Mouse (Mus musculus) thymus, postnatal 25 days (tissue): ENCODE data around the gene Nln.

ENCODE experiments used
- DNase-seq: peaks from one replicate; pipeline ENCODE4 v3.0.0; 2022

Nln gene

DNA sequence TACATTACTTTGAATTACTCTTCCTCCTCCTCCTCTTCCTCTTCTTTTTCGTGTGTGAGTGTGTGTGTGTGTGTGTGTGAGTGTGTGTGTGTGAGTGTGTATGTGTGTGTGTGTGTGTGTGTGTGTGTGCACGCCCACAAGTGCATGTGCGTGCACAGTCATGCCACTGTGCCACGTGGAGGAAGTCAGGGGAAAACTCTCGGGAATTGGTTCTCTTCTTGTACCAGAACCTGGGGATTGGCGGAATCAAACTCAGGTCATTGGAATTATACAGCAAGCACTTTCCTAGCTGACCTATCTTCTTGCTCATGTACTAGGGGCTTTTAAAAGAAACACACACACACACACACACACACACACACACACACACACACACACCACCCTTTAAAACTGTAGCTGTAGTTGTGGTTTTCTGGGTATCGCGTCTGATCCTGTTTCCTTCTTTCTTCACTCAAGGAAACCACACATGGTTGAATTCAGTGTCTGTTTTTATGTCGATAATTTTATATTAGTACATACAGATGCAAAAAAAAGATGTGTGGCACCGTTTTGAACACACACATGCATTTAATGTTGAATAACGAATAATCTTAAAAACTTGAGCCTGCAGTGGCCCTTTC is 97.1 kb downstream of the Nln start:
- no peak for DNase-seq

DNA sequence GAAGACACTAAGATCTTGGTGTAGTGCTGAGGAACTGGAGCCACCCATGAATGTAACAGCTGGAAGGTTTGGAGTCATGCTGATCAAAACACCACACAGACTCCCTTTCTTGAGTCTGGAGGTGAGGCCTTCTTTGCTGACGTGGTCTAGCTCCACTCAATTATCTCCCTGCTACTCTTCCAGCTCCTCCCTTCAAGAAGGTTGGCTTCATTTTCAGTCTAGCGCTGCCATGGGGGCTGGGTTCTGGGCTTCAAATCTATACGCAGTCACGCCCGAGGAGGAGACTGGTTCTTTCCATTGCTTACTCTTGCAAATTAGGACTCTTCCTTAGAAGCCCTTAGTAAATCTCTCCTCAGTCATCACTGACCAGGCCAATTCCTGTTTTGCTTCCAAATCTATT is 98.1 kb downstream of the Nln start:
- DNase-seq = no peak

DNA sequence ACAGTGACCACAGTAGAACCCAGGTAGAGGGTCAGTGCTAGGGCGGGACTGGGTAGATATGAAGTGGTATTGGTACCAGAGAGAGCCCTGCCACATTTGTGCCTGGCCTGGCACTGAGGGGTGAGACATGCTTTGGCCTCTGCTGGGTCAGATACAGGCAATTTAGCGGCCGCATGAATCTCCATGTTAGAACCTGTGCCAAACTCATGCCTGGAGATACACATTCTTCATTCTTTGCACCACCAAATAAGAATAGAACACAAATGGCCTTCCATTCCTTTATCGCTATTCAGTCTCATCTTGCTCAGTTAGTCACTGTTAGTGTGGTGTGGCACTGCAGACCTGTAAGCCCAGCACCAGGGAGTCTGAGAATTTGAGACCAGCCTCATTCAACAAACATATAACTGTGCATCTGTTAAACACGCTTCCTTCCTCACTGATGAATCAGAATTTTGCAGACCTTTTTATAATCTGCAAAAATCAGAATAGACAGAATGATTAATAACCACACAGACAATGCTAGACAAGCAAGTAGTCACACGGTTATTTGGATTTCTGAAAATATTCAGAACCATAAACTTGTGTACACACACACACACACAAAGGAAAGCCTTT is 104.1 kb downstream of the Nln start:
- no peak for DNase-seq

DNA sequence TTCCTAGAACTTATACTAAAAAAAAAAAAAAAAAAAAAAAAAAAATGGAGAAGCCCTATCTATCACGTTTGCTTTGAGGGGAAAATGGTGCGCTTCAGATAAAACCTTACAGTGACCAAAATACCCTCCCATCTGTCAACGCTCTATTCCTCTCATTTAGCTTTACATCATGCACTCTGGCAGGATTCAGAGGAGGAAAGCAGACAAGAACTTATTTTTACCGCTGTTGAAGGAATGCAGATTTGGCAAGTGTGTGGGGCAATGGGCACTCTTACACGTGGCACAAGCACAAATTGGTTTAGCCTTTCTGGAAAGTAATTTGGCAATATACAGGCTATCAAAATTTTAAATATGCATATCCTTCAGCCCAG is 115.3 kb downstream of the Nln start:
- DNase-seq = no peak

DNA sequence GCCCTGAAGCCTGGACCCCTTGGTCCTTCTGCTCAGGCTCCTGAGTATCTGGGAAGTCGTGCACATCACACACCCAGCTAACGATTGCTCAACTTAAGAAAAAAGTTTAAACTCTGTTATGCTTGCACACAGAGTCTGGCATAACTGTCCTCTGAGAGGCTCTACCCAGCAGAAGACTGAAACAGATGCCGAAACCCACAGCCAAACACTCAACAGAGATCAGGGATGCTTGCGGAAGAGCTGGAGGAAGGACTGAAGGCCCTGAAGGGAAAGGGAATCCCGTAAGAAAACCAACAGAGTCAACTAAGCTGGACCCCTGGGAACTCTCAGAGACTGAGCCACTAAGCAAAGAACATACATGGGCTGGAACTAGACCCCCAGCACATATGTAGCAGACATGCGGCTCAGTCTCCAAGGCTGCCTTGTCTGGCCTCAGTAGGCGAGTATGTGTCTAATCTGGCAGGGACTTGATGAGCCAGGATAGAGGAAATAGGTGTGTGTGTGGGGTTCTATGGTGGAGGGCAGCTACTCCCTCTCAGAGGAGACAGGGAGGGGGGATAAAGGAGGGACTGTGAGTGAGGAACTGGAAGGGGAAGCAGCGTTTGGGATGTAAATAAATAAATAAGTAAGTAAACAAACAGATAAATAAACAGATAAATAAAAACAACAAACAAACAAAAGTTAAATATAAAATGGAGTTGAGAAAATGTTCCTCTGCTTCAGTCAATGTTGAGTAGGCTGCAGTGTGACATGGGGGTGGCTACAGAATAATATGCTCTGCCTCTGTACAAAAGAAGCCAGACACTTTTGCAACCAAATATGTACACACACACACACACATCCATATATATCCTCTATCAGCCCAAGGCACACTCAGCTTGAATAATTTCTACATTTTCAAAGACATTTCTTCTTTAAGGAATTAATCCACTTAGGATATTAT is 116.0 kb downstream of the Nln start:
- no peak for DNase-seq

DNA sequence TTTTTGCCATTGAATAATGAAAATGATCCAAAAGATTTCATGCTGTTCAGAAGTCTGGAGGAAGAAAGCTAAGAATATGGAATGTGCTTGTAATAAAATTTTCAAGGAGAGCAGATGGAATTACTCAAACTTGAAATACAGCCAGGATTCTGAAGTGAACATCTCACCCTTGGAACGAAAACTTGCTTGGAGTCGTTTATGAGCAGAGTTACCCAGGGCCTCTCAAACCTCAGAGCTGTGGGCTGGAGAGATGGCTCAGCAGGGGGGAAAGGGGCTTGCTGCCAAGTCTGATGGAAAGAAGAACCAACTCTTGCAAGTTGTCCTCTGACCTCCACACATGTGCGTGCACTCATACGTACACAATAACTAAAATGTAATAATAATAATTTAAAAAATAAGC is 122.8 kb downstream of the Nln start:
- no peak for DNase-seq

DNA sequence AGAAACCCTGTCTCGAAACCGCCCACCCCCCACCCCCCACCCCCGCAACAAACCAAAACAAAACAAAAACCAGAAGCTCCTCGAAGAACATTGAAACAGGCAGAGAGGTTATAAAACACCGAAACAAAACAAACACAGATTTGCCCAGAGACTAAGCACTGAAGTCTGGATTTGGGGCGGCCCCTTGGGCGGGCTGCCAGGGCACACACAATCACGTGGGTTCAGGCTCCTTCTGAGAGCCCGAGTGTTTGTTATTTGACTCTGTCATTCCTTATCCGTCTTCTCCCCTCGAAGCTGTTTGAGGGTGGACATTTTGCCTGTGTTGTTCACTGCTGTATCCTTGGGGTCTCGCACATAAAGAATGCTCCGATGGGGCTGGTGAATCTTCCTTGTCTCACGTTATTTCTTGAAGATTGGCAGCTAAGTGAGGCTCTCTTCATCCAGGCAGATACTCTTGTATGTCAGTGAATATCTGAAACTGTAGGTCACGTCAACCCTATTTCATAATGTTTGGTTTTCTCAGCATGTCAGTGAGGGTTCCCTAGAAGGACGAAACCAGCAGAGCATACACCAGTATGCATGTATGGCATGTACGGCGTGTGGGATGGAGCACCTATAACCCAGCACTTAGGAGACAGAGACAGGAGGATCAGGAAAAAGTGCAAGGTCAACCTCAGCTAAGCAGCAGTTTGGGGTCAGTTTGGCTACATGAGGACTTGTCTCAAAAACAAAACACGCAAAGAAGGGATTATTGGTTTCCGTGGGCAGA is 123.7 kb downstream of the Nln start:
- no peak for DNase-seq

DNA sequence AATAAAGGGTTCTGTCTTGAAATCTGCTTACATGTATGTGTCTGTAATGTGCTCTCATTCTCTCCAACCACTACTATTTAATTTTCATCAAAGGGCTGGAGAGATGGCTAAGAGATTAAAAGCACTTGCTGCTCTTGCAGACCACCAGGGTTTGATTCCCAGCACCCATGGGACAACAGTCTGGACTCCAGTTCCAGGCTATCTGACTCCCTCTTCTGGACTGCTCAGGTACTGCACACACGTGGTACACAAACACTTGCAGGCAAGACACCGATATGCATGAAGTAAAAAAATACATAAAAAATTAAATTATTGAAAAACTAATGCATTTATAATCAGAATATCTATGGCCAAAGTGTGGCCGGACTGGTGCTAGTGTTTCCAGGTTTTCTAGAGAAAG is 127.0 kb downstream of the Nln start:
- DNase-seq = no peak

DNA sequence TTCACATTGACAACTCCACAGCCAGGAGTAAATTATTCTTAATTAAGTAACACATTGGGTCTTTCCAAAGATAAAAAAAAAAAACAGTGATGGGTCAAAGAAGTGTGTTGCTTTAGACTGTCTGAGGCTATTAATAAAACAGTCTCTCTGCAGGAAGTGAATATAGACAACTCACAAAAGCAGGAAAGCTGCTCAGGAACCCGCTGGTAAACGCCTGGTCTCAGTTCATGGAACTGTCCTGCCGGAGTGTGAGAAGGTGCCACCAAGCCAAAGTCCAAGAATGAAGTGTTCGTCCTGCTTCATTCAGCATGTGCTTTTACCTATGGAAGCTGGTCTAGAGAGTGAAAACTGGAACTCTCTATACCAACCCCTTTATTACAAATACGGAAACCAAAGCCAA is 129.0 kb downstream of the Nln start:
- no peak for DNase-seq

DNA sequence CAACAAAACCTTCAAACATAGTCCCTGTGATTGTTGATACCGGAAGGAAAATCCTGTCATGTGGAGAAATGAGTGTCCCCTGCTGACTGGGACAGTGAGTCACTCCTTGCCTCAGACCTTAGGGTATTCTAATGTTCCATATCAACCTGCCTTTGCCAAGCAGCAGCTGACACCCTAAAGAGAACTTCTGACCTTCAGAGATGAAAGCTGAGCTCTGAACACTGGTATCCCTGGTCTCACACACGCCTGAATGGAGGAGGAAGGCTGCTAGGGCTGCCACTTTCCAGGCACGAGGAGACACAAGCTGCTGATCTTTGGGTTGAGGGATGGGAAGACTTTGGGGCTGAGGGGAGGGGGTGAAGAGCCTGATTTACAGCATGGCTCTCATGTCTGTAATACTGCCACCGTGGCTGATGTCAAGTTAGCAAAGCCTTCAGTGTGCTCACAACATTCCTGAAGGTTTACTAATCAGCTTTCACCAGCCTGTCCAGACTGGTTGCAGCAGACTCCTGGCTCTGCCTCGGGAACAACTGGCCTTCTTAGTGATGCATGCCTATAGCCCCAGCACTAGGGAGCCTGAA is 131.0 kb downstream of the Nln start:
- no peak for DNase-seq

DNA sequence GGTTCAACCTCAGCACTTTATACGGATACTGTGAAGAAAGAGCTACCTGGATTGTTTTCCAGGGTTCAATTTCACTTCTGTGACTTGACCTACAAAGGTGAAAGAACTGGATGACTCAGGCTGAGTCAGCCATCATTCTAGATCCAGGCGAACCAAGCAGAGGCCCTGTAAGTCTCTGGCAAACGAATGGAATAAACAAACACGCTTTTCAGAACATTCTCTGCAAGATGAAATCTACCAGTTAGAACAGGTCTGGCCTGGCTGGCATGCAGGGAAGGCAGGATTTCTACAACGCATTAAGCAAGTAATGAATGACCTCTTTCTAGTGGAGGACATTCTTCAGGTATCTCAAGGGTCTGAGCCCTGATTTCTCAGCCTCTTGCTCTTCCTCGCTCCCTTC is 131.6 kb downstream of the Nln start:
- no peak for DNase-seq

DNA sequence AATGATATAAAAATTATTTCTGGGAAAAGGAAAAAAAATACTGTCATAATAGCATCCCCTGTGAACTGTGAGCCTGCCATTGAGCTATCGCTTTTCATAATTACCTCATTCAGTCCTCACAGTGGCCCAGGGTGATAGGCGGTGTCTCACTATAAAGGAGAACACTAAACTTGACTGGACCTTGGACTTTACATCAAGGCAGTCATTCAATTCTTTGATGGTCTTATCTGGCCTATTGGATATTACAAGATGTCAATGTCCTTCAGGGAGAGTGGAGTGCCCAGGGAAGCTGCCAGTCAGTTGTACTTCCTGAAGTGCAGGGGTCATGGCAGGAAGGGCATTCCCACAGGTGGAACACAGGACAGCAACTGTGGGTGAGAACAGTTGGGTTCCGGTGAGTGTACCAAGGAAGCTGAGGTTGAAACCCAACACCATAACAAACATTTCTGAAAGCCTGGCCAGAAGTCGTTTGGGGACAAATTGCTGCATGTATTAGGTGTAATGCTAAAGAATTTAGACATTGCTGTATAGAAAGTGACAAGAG is 133.2 kb downstream of the Nln start:
- no peak for DNase-seq

DNA sequence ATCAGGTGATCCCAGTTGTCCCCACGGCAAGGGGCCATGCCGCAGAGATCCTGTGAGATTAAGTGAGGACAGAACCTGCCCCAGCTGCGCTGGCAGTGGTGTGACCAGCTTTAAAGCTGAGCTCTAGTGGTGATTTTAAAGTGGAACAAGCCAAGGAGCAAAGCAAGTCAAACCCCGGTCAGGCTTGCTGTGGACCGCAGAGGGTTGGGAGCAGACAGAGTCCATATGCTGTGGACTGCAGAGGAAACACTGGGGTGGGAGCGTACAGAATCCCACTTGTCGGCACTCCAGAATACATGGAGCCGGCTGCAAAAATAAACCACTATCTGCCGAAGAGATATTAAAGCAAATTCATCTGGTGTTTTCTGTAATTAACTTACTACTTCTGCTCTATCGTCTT is 134.3 kb downstream of the Nln start:
- DNase-seq = no peak

DNA sequence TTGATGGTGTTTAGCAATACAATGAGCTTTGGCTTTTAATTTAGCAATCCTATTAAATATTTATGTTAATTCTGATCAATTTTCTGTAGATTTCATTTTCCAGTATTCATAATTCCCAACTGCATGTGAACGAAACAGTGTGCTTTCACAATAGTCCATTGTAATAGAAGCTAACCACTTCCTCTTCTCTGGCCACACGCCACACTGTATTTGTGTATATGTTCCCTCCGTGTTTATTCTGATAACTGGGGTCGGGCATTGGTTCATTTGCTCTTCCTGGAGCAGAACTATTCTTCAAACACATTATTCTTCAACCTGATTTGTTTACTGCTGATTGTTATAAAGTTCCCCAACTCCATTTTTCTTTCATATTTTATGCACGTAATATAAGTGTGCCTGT is 135.4 kb downstream of the Nln start:
- DNase-seq = no peak
